Mouse (Mus musculus) liver, embryonic 15.5 days (tissue): ENCODE data around the gene Grin2d. TPM values are rescaled to one million over a fixed set of nuclear protein-coding genes. Genes with fewer than 3 reads are reported as not detected.
"Not testable (repeated sequence)": the region's sequence is repeated elsewhere in the genome, so short reads cannot be mapped to it uniquely, and the experiment has no call there.

Source experiments
- ATAC-seq: fragments of 200-750 bp; cut with Nextera tagmentation; 2 replicates; pipeline ENCODE4 v1.8.0; 2017; ENCODE audit warnings: moderate number of reproducible peaks, mild to moderate bottlenecking, moderate library complexity; ENCODE audit not compliant: insufficient read depth
- H3K27ac ChIP-seq: fragments of 300-500 bp; sonication (generic); replicated peaks from 2 replicates; pipeline ENCODE4 v1.5.1; 2015; ENCODE audit warnings: mild to moderate bottlenecking, inconsistent platforms
- H3K27me3 ChIP-seq: fragments of 300-500 bp; sonication (generic); 2 replicates; pipeline ENCODE4 v1.6.1; 2015; ENCODE audit warnings: mild to moderate bottlenecking, inconsistent platforms
- H3K36me3 ChIP-seq: fragments of 300-500 bp; sonication (generic); replicated peaks from 2 replicates; pipeline ENCODE4 v1.6.1; 2015; ENCODE audit warnings: moderate library complexity, mild to moderate bottlenecking, inconsistent platforms
- H3K4me1 ChIP-seq: fragments of 300-500 bp; sonication (generic); replicated peaks from 2 replicates; pipeline ENCODE4 v1.6.1; 2015; ENCODE audit warnings: inconsistent platforms
- H3K4me2 ChIP-seq: fragments of 300-500 bp; sonication (generic); 2 replicates; pipeline ENCODE4 v1.6.1; 2015; ENCODE audit warnings: moderate library complexity, mild to moderate bottlenecking, inconsistent platforms
- H3K4me3 ChIP-seq: fragments of 300-500 bp; sonication (generic); replicated peaks from 2 replicates; pipeline ENCODE4 v1.5.1; 2015; ENCODE audit warnings: mild to moderate bottlenecking, inconsistent platforms
- H3K9ac ChIP-seq: fragments of 300-500 bp; sonication (generic); 2 replicates; pipeline ENCODE4 v1.6.1; 2015; ENCODE audit warnings: moderate library complexity, mild to moderate bottlenecking, inconsistent platforms
- H3K9me3 ChIP-seq: fragments of 300-500 bp; sonication (generic); replicated peaks from 2 replicates; pipeline ENCODE4 v1.6.1; 2016; ENCODE audit warnings: inconsistent platforms
- WGBS: fragments of 180-500 bp; shearing (Covaris S2); methylation state at CpG from one replicate; pipeline ENCODE4 v1.1.7; 2015; ENCODE audit warnings: mixed read lengths; ENCODE audit not compliant: insufficient replicate concordance; 5-methylcytosine and 5-hydroxymethylcytosine counted together
- polyA plus RNA-seq: library from polyadenylated mRNA; unstranded; fragments of >200 nt; fragmentation: Nextera tagmentation; extraction: Ambion mirVana; gene quantifications from 2 replicates; pipeline ENCODE4 v1.2.1, GENCODE M21; 2015

Gene Grin2d
- polyA plus RNA-seq: 0.05 TPM in 2 replicates

DNA sequence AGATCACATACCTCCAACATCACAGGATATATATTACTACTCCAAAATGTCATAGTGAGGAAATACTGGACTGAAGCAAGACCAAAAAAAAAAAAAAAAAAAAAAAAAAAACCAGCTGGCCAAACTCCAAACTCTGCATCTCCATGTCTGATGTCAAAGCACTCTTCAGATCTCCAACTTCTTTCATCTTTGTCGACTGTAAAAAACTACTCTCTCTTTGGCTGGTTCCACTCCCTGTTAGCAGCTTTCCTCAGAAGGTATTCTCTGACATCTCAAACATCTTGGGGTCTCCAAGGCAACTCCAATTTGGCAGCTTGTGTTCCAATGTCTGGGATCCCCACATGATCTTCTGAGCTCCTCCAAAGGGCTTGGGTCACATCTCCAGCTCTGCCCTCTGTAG lies at the start of gene Grin2d:
Gene Grin2d (minus strand): TSS at position 101 of the 400 bp plus-strand sequence.
- WGBS: 72% methylated on average over 1 of the region's 1 CpGs
- not testable (repeated sequence) for H3K4me3 ChIP-seq, H3K9me3 ChIP-seq, H3K27ac ChIP-seq, H3K4me2 ChIP-seq, H3K27me3 ChIP-seq, ATAC-seq, H3K9ac ChIP-seq
- Histone ChIP-seq H3K4me1 (peaks cover 22% of the 10 kb centered on the region), H3K36me3 (peaks cover 87% of the 10 kb centered on the region)

DNA sequence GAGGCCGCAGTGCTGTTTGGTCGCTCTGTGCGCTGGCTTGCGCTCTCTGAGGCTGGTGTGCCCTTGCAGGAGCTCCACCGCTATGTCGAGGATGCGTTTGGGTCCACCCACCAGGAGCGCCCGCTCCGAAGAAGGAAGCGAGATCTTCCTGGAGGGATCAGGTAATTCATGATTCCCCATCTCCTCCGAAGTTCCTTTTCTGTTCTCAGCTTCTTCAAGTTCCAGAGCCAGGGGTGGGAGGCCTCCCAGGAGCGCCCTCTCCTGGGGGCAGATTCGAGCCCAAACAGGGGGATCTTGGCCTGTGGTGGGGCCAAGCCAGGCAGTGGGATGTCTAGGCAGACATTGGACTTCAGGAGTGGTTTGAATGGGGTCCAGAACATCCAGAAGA lies 46.2 kb upstream of the Grin2d start:
- H3K27me3 ChIP-seq: no peaks in the 10 kb centered on the region; the same call in 1 of the 2 replicates
- no peaks in the 10 kb centered on the region for H3K9me3 ChIP-seq
- peak overlapping the region; percentile 60 for H3K4me3 ChIP-seq
- H3K4me1 ChIP-seq: peaks cover 54% of the 10 kb centered on the region
- 8% methylated on average over 14 of the region's 14 CpGs for WGBS
- peak overlapping the region; percentile 72 for H3K4me2 ChIP-seq
- ATAC-seq: no peak
- H3K9ac ChIP-seq: peak overlapping the region; percentile 28; the same call in 1 of the 2 replicates
- peak overlapping the region; percentile 87 for H3K27ac ChIP-seq
- no peaks in the 10 kb centered on the region for H3K36me3 ChIP-seq

GRCm38 (mm10) chr7:45923762-45924428 lies 45.7 kb upstream of the Grin2d start, which contains the start of gene Ccdc114:
TSS of gene Ccdc114 (plus strand) at chr7:45924072.
- WGBS: 2% methylated on average over 24 of the region's 24 CpGs
- Histone ChIP-seq H3K27me3 (no peaks in the 10 kb centered on the region; the same call in 1 of the 2 replicates), H3K4me3 (peak within 1 kb of the TSS; percentile 60), H3K4me2 (peak within 1 kb of the TSS; percentile 72), H3K4me1 (peaks cover 59% of the 10 kb centered on the region), H3K9me3 (no peaks in the 10 kb centered on the region), H3K9ac (peak within 1 kb of the TSS; percentile 28), H3K36me3 (0 out of 2 replicates have a peak, but pooled peaks cover 4% of the 10 kb centered on the region), H3K27ac (peak within 1 kb of the TSS; percentile 87)
- ATAC-seq: peak; percentile 62

- peaks cover 7% of the 10 kb centered on the region; the same call in 1 of the 2 replicates for H3K36me3 ChIP-seq
- H3K9ac ChIP-seq: peak overlapping the region; percentile 28
- H3K4me3 ChIP-seq: peak overlapping the region; percentile 60
- no peaks in the 10 kb centered on the region for H3K9me3 ChIP-seq
- peak overlapping the region; percentile 72 for H3K4me2 ChIP-seq
- WGBS: under 1% methylated on average over 37 of the region's 37 CpGs
- no peaks in the 10 kb centered on the region; the same call in 1 of the 2 replicates for H3K27me3 ChIP-seq
- peak; percentile 83 for ATAC-seq
- H3K4me1 ChIP-seq: peaks cover 62% of the 10 kb centered on the region
- H3K27ac ChIP-seq: peak overlapping the region; percentile 87
Measured at GRCm38 (mm10) chr7:45922928-45923761, 45.0 kb upstream of the Grin2d start.

- ATAC-seq: no peak
- Histone ChIP-seq H3K27ac (peak overlapping the region; percentile 87), H3K4me2 (peak overlapping the region; percentile 73), H3K4me1 (peaks cover 73% of the 10 kb centered on the region), H3K9me3 (no peaks in the 10 kb centered on the region), H3K36me3 (peaks cover 15% of the 10 kb centered on the region; the same call in 1 of the 2 replicates), H3K27me3 (no peaks in the 10 kb centered on the region), H3K4me3 (0 out of 2 replicates have a peak overlapping the region, but pooled peaks have one; percentile 60), H3K9ac (peak overlapping the region; percentile 23; the same call in 1 of the 2 replicates)
- 49% methylated on average over 12 of the region's 12 CpGs for WGBS
Measured at GRCm38 (mm10) chr7:45921950-45922600, 43.9 kb upstream of the Grin2d start.

DNA sequence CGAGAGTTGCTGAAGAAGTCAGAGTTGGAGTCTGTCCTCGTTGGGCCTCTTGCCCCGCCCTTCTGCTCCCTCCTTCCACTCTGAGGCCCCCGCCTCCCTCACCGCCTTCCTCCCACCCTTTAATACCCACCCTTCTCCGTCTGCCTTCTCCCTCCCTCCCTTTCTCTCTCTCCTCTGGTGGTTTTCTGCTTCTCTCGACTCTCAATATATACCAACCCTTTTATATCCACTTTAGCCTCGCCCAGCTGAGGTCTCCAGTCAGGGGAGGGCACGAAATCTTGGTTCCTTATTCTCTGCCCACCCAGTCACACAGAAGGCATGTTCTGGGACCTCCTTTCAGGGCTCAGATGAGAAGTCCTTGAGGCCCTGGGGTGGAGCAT lies 43.1 kb upstream of the Grin2d start, which contains the start of gene Emp3:
Gene Emp3 (minus strand): TSS at position 163 of the 380 bp plus-strand sequence.
- Histone ChIP-seq H3K9ac (peak within 1 kb of the TSS; percentile 59), H3K27ac (peak within 1 kb of the TSS; percentile 87), H3K4me1 (peaks cover 81% of the 10 kb centered on the region), H3K36me3 (peaks cover 15% of the 10 kb centered on the region; the same call in 1 of the 2 replicates), H3K9me3 (no peaks in the 10 kb centered on the region), H3K27me3 (no peaks in the 10 kb centered on the region), H3K4me3 (peak within 1 kb of the TSS; percentile 58), H3K4me2 (peak within 1 kb of the TSS; percentile 73)
- 3% methylated on average over 9 of the region's 9 CpGs for WGBS
- peak; percentile 19; the same call in 1 of the 2 replicates for ATAC-seq

- no peak for ATAC-seq
- no peaks in the 10 kb centered on the region for H3K9me3 ChIP-seq
- H3K4me1 ChIP-seq: peaks cover 86% of the 10 kb centered on the region
- H3K9ac ChIP-seq: peak overlapping the region; percentile 59
- H3K4me3 ChIP-seq: peak overlapping the region; percentile 58
- H3K36me3 ChIP-seq: peaks cover 15% of the 10 kb centered on the region; the same call in 1 of the 2 replicates
- H3K27me3 ChIP-seq: no peaks in the 10 kb centered on the region
- H3K4me2 ChIP-seq: peak overlapping the region; percentile 73
- H3K27ac ChIP-seq: peak overlapping the region; percentile 87
- WGBS: 12% methylated on average over 9 of the region's 9 CpGs
Measured at GRCm38 (mm10) chr7:45920583-45921241, 42.5 kb upstream of the Grin2d start.

DNA sequence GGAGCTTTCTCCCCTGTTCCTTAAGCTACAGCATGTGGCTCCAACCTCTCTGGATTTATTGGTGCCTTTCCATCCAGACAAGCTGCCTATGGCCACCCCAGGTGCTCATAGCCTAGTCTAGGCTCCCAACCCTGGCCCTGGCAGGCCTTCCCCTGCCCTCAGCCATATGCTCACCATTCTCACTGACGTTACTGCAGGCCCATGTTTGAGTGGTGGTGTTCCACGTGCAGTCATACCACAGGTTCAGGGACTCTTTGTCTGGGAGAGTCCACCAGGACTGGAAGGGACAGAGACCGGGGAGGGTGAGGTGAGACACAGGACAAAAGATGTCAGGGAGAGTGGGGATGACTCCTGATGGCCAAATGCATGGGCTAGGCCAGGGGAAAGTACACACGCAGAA lies 41.6 kb upstream of the Grin2d start:
- WGBS: 42% methylated on average over 4 of the region's 4 CpGs
- Histone ChIP-seq H3K4me2 (peak overlapping the region; percentile 73), H3K4me1 (peaks cover 85% of the 10 kb centered on the region), H3K4me3 (peak overlapping the region; percentile 58), H3K27ac (peak overlapping the region; percentile 87), H3K36me3 (peaks cover 15% of the 10 kb centered on the region; the same call in 1 of the 2 replicates), H3K27me3 (no peaks in the 10 kb centered on the region), H3K9me3 (no peaks in the 10 kb centered on the region), H3K9ac (peak overlapping the region; percentile 59; the same call in 1 of the 2 replicates)
- no peak for ATAC-seq

DNA sequence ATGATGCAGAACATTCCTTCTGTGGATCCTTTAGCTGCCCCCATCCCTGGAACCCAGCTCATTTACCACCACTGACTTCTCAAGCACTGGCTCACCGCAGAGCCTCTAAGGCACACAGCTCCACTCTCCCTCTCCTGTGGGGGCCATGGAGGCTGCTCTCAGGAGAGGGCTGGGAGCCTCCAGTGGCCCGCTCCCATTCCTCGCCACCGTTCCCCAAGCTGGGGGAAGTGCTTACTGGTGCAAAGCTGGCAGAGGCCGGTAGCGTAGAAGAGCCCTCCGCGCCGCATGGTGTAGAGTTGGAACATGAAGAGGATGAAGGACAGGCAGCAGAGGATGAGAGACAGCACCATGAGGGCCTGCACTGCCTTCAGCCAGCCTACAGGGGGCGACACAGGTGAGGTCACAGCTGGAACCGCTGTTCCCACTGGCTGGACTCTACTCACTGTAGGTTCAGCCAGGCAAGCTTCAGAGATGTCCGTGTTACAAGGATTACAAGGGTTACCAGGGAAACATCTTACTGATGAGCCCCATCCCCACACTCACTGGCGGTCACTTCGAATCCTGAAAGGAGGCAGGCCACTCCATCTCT lies 41.0 kb upstream of the Grin2d start:
- Histone ChIP-seq H3K4me1 (peaks cover 79% of the 10 kb centered on the region), H3K4me3 (0 out of 2 replicates have a peak overlapping the region, but pooled peaks have one; percentile 58), H3K27me3 (no peaks in the 10 kb centered on the region), H3K9ac (no peak overlapping the region), H3K9me3 (no peaks in the 10 kb centered on the region), H3K36me3 (peaks cover 15% of the 10 kb centered on the region; the same call in 1 of the 2 replicates), H3K4me2 (peak overlapping the region; percentile 73), H3K27ac (no peak overlapping the region)
- ATAC-seq: no peak
- WGBS: 76% methylated on average over 14 of the region's 14 CpGs

DNA sequence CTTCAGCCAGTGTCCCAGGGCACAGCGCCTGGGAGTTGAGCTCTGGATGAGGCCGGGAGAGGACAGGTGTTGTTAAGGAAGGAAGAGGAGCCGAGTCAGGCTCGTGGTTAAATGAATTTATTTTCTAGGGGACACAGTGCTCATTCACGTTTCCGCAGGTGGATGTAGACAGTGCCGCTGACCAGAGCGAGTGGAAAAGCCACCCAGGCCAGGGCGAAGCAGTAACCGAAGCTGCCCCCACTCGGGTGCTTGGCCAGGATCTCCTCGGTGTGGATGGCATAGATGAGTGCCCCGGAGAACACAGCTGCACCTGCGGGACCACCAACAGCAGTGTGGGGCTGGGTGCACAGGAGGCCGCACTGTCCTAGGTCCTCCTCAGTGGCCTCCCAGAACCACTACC lies 39.7 kb upstream of the Grin2d start:
- Histone ChIP-seq H3K9ac (no peak overlapping the region), H3K27me3 (no peaks in the 10 kb centered on the region), H3K36me3 (peaks cover 25% of the 10 kb centered on the region), H3K9me3 (no peaks in the 10 kb centered on the region), H3K4me2 (no peak overlapping the region), H3K27ac (no peak overlapping the region), H3K4me3 (no peak overlapping the region), H3K4me1 (peaks cover 67% of the 10 kb centered on the region)
- 84% methylated on average over 15 of the region's 15 CpGs for WGBS
- no peak for ATAC-seq
